Mouse (Mus musculus) MEL (cell line): ENCODE measurements around the gene Fam53b. TPM values are rescaled to one million over a fixed set of nuclear protein-coding genes. Genes with fewer than 3 reads are reported as not detected.

Source experiments
- DNase-seq: peaks from one replicate; pipeline ENCODE4 v3.0.0; 2011; ENCODE audit warnings: low read depth, low spot score
- H3K27ac ChIP-seq: 2 replicates; pipeline ENCODE4 v1.5.1; 2012; ENCODE audit warnings: low read depth, mild to moderate bottlenecking, control low read depth, low read length, moderate library complexity; ENCODE audit not compliant: control insufficient read depth
- H3K27me3 ChIP-seq, 2 experiments: fragments of 150-350 bp in 1 of 2; sonication (generic) in 1 of 2; 2 replicates each; pipeline ENCODE4 v1.6.1; 2012; ENCODE audit warnings: low read length in 2 of 2, mild to moderate bottlenecking in 2 of 2, improper control_type of control experiment in 1 of 2, moderate library complexity in 1 of 2; ENCODE audit not compliant: insufficient read depth in 2 of 2, control insufficient read depth in 1 of 2
- H3K36me3 ChIP-seq, 2 experiments: 2 replicates each; pipeline ENCODE4 v1.6.1; 2012 to 2014; ENCODE audit warnings: low read length in 2 of 2, improper control_type of control experiment in 1 of 2, inconsistent platforms in 1 of 2, mild to moderate bottlenecking in 1 of 2; ENCODE audit not compliant: insufficient read depth in 2 of 2, control insufficient read depth in 1 of 2
- H3K4me1 ChIP-seq, 2 experiments: fragments of 150-350 bp in 1 of 2; sonication (generic) in 1 of 2; 2 replicates each; pipeline ENCODE4 v1.6.1; 2012; ENCODE audit warnings: low read length in 2 of 2, improper control_type of control experiment in 1 of 2, mild to moderate bottlenecking in 1 of 2; ENCODE audit not compliant: insufficient read depth in 2 of 2, control insufficient read depth in 1 of 2
- H3K4me3 ChIP-seq, 2 experiments: fragments of 150-350 bp in 1 of 2; sonication (generic) in 1 of 2; 2 replicates each; pipeline ENCODE4 v1.5.1; 2012; ENCODE audit warnings: low read depth in 2 of 2, low read length in 2 of 2, mild to moderate bottlenecking in 2 of 2, moderate library complexity in 2 of 2, control low read depth in 1 of 2, improper control_type of control experiment in 1 of 2; ENCODE audit not compliant: control insufficient read depth in 1 of 2, insufficient read depth in 1 of 2
- H3K79me2 ChIP-seq: 2 replicates; pipeline ENCODE4 v1.6.1; 2012; ENCODE audit warnings: mild to moderate bottlenecking, low read length, moderate library complexity; ENCODE audit not compliant: control insufficient read depth, poor library complexity, insufficient read depth
- H3K9ac ChIP-seq: 2 replicates; pipeline ENCODE4 v1.6.1; 2012; ENCODE audit warnings: low read depth, mild to moderate bottlenecking, control low read depth, low read length, moderate library complexity; ENCODE audit not compliant: control insufficient read depth, poor library complexity, severe bottlenecking
- H3K9me3 ChIP-seq: fragments of 150-350 bp; sonication (generic); replicated peaks from 2 replicates; pipeline ENCODE4 v1.6.1; 2012; ENCODE audit warnings: mild to moderate bottlenecking, low read length, improper control_type of control experiment, moderate library complexity; ENCODE audit not compliant: insufficient read depth
- BHLHE40 ChIP-seq: IDR thresholded peaks from 2 replicates; pipeline ENCODE4 v1.6.1; 2012; ENCODE audit warnings: low read depth, mild to moderate bottlenecking, inconsistent platforms, low read length, improper control_type of control experiment, borderline replicate concordance
- CHD2 ChIP-seq: IDR thresholded peaks from 2 replicates; pipeline ENCODE4 v1.6.1; 2011; ENCODE audit warnings: low read length, improper control_type of control experiment
- CTCF ChIP-seq, 3 experiments: IDR thresholded peaks in 2 of 3; conservative IDR thresholded peaks in 1 of 3; 2 replicates each; pipeline ENCODE4 v1.5.1; 2011 to 2012; ENCODE audit warnings: low read length in 3 of 3, low read depth in 2 of 3, mild to moderate bottlenecking in 2 of 3, improper control_type of control experiment in 1 of 3, inconsistent platforms in 1 of 3, mixed read lengths in 1 of 3, moderate library complexity in 1 of 3; ENCODE audit not compliant: control insufficient read depth in 1 of 3, insufficient read depth in 1 of 3, poor library complexity in 1 of 3, severe bottlenecking in 1 of 3
- ELF1 ChIP-seq: IDR thresholded peaks from 2 replicates; pipeline ENCODE4 v1.6.1; 2014; ENCODE audit warnings: low read depth, mild to moderate bottlenecking, inconsistent platforms, low read length, improper control_type of control experiment, moderate library complexity
- GABPA ChIP-seq: IDR thresholded peaks from 2 replicates; pipeline ENCODE4 v1.6.1; 2012; ENCODE audit warnings: low read depth, mild to moderate bottlenecking, inconsistent platforms, low read length, improper control_type of control experiment, moderate library complexity
- KAT2A ChIP-seq: conservative IDR thresholded peaks from 2 replicates; pipeline ENCODE4 v1.6.1; 2012; ENCODE audit warnings: low read depth, low read length, improper control_type of control experiment, inconsistent platforms
- MAX ChIP-seq: IDR thresholded peaks from 2 replicates; pipeline ENCODE4 v1.6.1; 2011; ENCODE audit warnings: low read length, improper control_type of control experiment
- MAZ ChIP-seq: IDR thresholded peaks from 2 replicates; pipeline ENCODE4 v1.6.1; 2012; ENCODE audit warnings: low read depth, mild to moderate bottlenecking, inconsistent platforms, low read length, improper control_type of control experiment
- NELFE ChIP-seq: IDR thresholded peaks from 2 replicates; pipeline ENCODE4 v1.6.1; 2011; ENCODE audit warnings: low read depth, low read length, improper control_type of control experiment
- SIN3A ChIP-seq: IDR thresholded peaks from 2 replicates; pipeline ENCODE4 v1.6.1; 2012; ENCODE audit warnings: low read length, improper control_type of control experiment, inconsistent platforms
- TBP ChIP-seq: IDR thresholded peaks from 2 replicates; pipeline ENCODE4 v1.8.0; 2011; ENCODE audit warnings: low read depth, low read length, improper control_type of control experiment
- TCF12 ChIP-seq: IDR thresholded peaks from 2 replicates; pipeline ENCODE4 v1.6.1; 2014; ENCODE audit warnings: low read depth, mild to moderate bottlenecking, inconsistent platforms, low read length, improper control_type of control experiment, moderate library complexity
- UBTF ChIP-seq: IDR thresholded peaks from 2 replicates; pipeline ENCODE4 v1.6.1; 2012; ENCODE audit warnings: low read depth, mild to moderate bottlenecking, inconsistent platforms, low read length, improper control_type of control experiment, moderate library complexity, borderline replicate concordance; ENCODE audit not compliant: insufficient read depth
- USF2 ChIP-seq, 2 experiments: IDR thresholded peaks; 2 replicates each; pipeline ENCODE4 v1.6.1; 2011 to 2012; ENCODE audit warnings: improper control_type of control experiment in 2 of 2, low read length in 2 of 2, borderline replicate concordance in 1 of 2, inconsistent platforms in 1 of 2, low read depth in 1 of 2, mild to moderate bottlenecking in 1 of 2; ENCODE audit not compliant: insufficient read depth in 1 of 2
- polyA plus RNA-seq, 2 experiments: library from polyadenylated mRNA; stranded (reverse) in 1 of 2; unstranded in 1 of 2; fragments of >175 nt in 1 of 2; fragments of >200 nt in 1 of 2; gene quantifications; 2 replicates each; pipeline versions ENCODE4 v1.2.1 to v1.2.4; 2012; ENCODE audit warnings: low replicate concordance in 2 of 2, low read depth in 1 of 2; ENCODE audit not compliant: insufficient read length in 2 of 2, insufficient read depth in 1 of 2, missing spikeins in 1 of 2
- total RNA-seq: library from RNA; depleted of rRNA; stranded (reverse); fragments of 300-350 nt; gene quantifications from 2 replicates; pipeline ENCODE4 v1.2.3, GENCODE M21; 2012

The Fam53b gene
- total and polyA plus RNA-seq, 3 experiments, result 7.9 to 15.4 TPM; not detected in 1

DNA sequence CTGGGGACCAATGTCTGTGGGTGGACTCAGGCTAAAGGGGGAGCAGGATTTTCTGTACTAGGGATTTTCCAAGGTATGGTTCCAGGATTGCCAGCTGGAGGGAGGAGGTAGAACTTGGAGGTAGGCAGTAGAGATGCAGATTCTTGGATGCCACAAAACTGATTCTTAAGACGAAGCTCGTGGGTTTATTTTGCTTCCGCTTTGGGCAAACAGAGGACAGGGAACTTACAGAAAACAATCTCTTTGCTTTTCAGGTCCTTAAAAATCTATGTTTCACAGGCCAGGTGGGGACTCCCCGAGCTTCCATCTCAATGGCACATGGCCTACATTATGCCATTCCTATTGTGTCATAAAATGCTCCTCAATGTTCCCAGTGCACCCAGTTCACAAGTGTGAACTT lies 49.4 kb downstream of the Fam53b start:
- Histone ChIP-seq H3K27ac (no peak overlapping the region), H3K27me3 (no peaks in the 10 kb centered on the region), H3K4me3 (no peak overlapping the region), H3K9ac (no peak overlapping the region), H3K9me3 (no peaks in the 10 kb centered on the region), H3K36me3 (peaks cover 0 to 18% of the 10 kb centered on the region in 2 experiments), H3K4me1 (peaks cover 16 to 23% of the 10 kb centered on the region in 2 experiments), H3K79me2 (no peaks in the 10 kb centered on the region)
- DNase-seq, result no peak
- TF ChIP-seq NELFE (no peak), UBTF (no peak), GABPA (no peak), TCF12 (no peak), ELF1 (no peak)

- no peak for DNase-seq
- Histone ChIP-seq H3K4me1 (peaks cover 16 to 23% of the 10 kb centered on the region in 2 experiments), H3K9me3 (no peaks in the 10 kb centered on the region), H3K9ac (no peak overlapping the region), H3K36me3 (peaks cover 0 to 18% of the 10 kb centered on the region in 2 experiments), H3K4me3 (no peak overlapping the region), H3K27ac (no peak overlapping the region), H3K27me3 (no peaks in the 10 kb centered on the region), H3K79me2 (no peaks in the 10 kb centered on the region)
- TF ChIP-seq KAT2A (no peak), CHD2 (no peak), BHLHE40 (no peak), MAX (no peak), USF2 (IDR thresholded peaks at IDR 0.05; ENCODE audit: borderline replicate concordance in 1 of 2, insufficient read depth in 1 of 2, low read depth in 1 of 2, low read length in 2 of 2) (no peak), CTCF (IDR thresholded peaks at IDR 0.05 in 2 of 3, conservative IDR thresholded peaks at IDR 0.05 in 1 of 3; ENCODE audit: control insufficient read depth in 1 of 3, insufficient read depth in 1 of 3, low read depth in 2 of 3, low read length in 3 of 3, poor library complexity in 1 of 3, severe bottlenecking in 1 of 3) (no peak), UBTF (no peak), SIN3A (no peak)
Measured at GRCm38 (mm10) chr7:132763911-132764310, 49.8 kb downstream of the Fam53b start.

GRCm38 (mm10) chr7:132763351-132763750 lies 50.3 kb downstream of the Fam53b start:
- TF ChIP-seq BHLHE40, result no peak
- TF ChIP-seq MAZ, result no peak
- TF ChIP-seq TBP, result no peak
- Histone ChIP-seq H3K9me3 (no peaks in the 10 kb centered on the region), H3K4me1 (peaks cover 16 to 21% of the 10 kb centered on the region in 2 experiments), H3K79me2 (no peaks in the 10 kb centered on the region), H3K36me3 (peaks cover 1 to 16% of the 10 kb centered on the region in 2 experiments), H3K27ac (no peak overlapping the region), H3K4me3 (no peak overlapping the region), H3K27me3 (no peaks in the 10 kb centered on the region), H3K9ac (no peak overlapping the region)
- no peak for DNase-seq
